Mouse (Mus musculus): ENCODE data around the gene Nectin4. TPM values are rescaled to one million over a fixed set of nuclear protein-coding genes. Genes with fewer than 3 reads are reported as not detected.
"Not testable (repeated sequence)": the region's sequence is repeated elsewhere in the genome, so short reads cannot be mapped to it uniquely, and the experiment has no call there.

Gene Nectin4
- total RNA-seq (2021): under 1 TPM; 0.12 to 0.21 TPM
- long read RNA-seq, experiment 1: 0 reads
- long read RNA-seq, experiment 2: 0 reads

GRCm38 (mm10) chr1:171369845-171370556 lies at the start of gene Nectin4:
Nectin4 (plus strand) TSS chr1:171370099.
- no peak for DNase-seq

GRCm38 (mm10) chr1:171320151-171320550 lies 49.7 kb upstream of the Nectin4 start:
- DNase-seq: no peak

GRCm38 (mm10) chr1:171321415-171321814 lies 48.5 kb upstream of the Nectin4 start:
- DNase-seq: peak; percentile 42

GRCm38 (mm10) chr1:171322012-171322411 lies 47.9 kb upstream of the Nectin4 start:
- no peak for DNase-seq

- DNase-seq: no peak
These were observed 44.3 kb upstream of the Nectin4 start for GRCm38 (mm10) chr1:171325571-171325970.

- DNase-seq: not testable (repeated sequence)
These were observed 43.3 kb upstream of the Nectin4 start for GRCm38 (mm10) chr1:171326588-171326987.

GRCm38 (mm10) chr1:171328244-171328643 lies 41.7 kb upstream of the Nectin4 start:
- peak; percentile 22 for DNase-seq

GRCm38 (mm10) chr1:171328839-171329432 lies 41.0 kb upstream of the Nectin4 start, which contains the start of gene Dedd:
Dedd (plus strand) TSS chr1:171329145.
- peak; percentile 91 for DNase-seq

GRCm38 (mm10) chr1:171329433-171330215 lies 40.3 kb upstream of the Nectin4 start:
- no peak for DNase-seq

GRCm38 (mm10) chr1:171330216-171330560 lies 39.7 kb upstream of the Nectin4 start:
- DNase-seq: no peak

GRCm38 (mm10) chr1:171342262-171343207 lies 27.4 kb upstream of the Nectin4 start:
- DNase-seq: no peak

- DNase-seq: peak; percentile 60
These were observed 25.8 kb upstream of the Nectin4 start for GRCm38 (mm10) chr1:171343922-171344677.

GRCm38 (mm10) chr1:171344715-171345114 lies 25.2 kb upstream of the Nectin4 start:
- DNase-seq: no peak

GRCm38 (mm10) chr1:171345225-171346094 lies 24.4 kb upstream of the Nectin4 start, which contains the start of the genes Nit1 and Pfdn2:
Nit1 (minus strand) TSS chr1:171345646.
Pfdn2 (plus strand) TSS chr1:171345670.
- DNase-seq: peak; percentile 95

- no peak for DNase-seq
These were observed 23.8 kb upstream of the Nectin4 start for GRCm38 (mm10) chr1:171346095-171346450.

GRCm38 (mm10) chr1:171348665-171349064 lies 21.2 kb upstream of the Nectin4 start:
- peak; percentile 58 for DNase-seq

GRCm38 (mm10) chr1:171349210-171349609 lies 20.7 kb upstream of the Nectin4 start:
- DNase-seq: no peak

- no peak for DNase-seq
These were observed 14.0 kb upstream of the Nectin4 start for GRCm38 (mm10) chr1:171355812-171356340.

GRCm38 (mm10) chr1:171356814-171357213 lies 13.1 kb upstream of the Nectin4 start:
- no peak for DNase-seq

- no peak for DNase-seq
These were observed 11.5 kb upstream of the Nectin4 start for GRCm38 (mm10) chr1:171358421-171358820.

Measured in adrenal gland, postnatal 10 days (tissue).